Mouse (Mus musculus) CH12.LX (cell line): ENCODE data around the gene Sh2b2.

ENCODE experiments used
- CTCF ChIP-seq, 2 experiments: IDR thresholded peaks in 1 of 2; conservative IDR thresholded peaks in 1 of 2; 2 replicates each; pipeline ENCODE4 v1.5.1; 2011 to 2012; ENCODE audit warnings: low read depth in 2 of 2, low read length in 2 of 2, improper control_type of control experiment in 1 of 2, inconsistent platforms in 1 of 2, mild to moderate bottlenecking in 1 of 2, moderate library complexity in 1 of 2
- POLR2A ChIP-seq: IDR thresholded peaks from 2 replicates; pipeline ENCODE4 v1.6.1; 2011; ENCODE audit warnings: low read depth, mild to moderate bottlenecking, improper control_type of control experiment, low read length

GRCm38 (mm10) chr5:136285106-136285505 lies 38.8 kb upstream of the Sh2b2 start:
- TF ChIP-seq POLR2A (no peak), CTCF (conservative IDR thresholded peaks at IDR 0.05 in 1 of 2, IDR thresholded peaks at IDR 0.05 in 1 of 2; ENCODE audit: low read depth in 2 of 2, low read length in 2 of 2) (no peak)
